Mouse (Mus musculus) kidney, adult 2 months (tissue): Measurements from ENCODE around the gene Eps15l1.

Experiments used
- CTCF ChIP-seq: fragments of 200-500 bp; conservative IDR thresholded peaks from 2 replicates; pipeline ENCODE4 v1.5.1; 2011; ENCODE audit warnings: low read depth, mild to moderate bottlenecking, control low read depth, low read length, moderate library complexity, mixed read lengths; ENCODE audit not compliant: insufficient read depth, insufficient read length
- POLR2A ChIP-seq: fragments of 200-500 bp; IDR thresholded peaks from one replicate; pipeline ENCODE4 v1.6.1; 2011; ENCODE audit warnings: low read depth, low read length, control low read depth

DNA sequence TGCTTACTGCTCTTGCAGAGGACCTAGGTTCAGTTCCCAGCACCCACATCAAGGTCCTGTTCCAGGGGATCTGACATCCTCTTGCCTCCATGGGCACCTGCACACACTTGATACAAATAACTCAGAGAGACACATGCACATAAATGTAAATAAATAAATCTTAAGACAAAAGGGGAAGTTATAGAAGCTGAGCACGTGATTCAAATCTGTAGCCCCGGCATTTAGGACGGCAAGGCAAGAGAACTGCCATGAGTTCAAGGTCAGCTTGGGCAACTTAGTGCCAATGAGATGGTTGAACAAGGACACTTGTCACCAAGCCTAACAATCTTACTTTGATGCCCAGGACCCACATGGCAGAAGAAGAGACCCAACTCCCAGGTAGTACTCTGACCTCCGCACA is 3.2 kb downstream of the Eps15l1 start:
- TF ChIP-seq CTCF (no peak), POLR2A (no peak)
